Mouse (Mus musculus): ENCODE measurements around the gene Wfdc3.
A peak's percentile ranks its signal among the peaks of the same experiment; 100 is the strongest.

Wfdc3 gene

GRCm38 (mm10) chr2:164745843-164746479 lies at the start of gene Wfdc3, which contains the start of gene Dnttip1:
TSS of gene Wfdc3 (minus strand) at chr2:164745931.
TSS of gene Dnttip1 (plus strand) at chr2:164745983.
- DNase-seq: peak; percentile 96

GRCm38 (mm10) chr2:164794293-164794692 lies 48.6 kb upstream of the Wfdc3 start:
- peak; percentile 58 to 59 for DNase-seq

GRCm38 (mm10) chr2:164793772-164794171 lies 48.0 kb upstream of the Wfdc3 start:
- DNase-seq: no peak

GRCm38 (mm10) chr2:164793236-164793635 lies 47.5 kb upstream of the Wfdc3 start:
- peak; percentile 57 to 62 for DNase-seq

GRCm38 (mm10) chr2:164792400-164793190 lies 46.9 kb upstream of the Wfdc3 start:
- DNase-seq: no peak

- no peak for DNase-seq
Measured at GRCm38 (mm10) chr2:164791841-164792261, 46.1 kb upstream of the Wfdc3 start.

- DNase-seq: no peak
Measured at GRCm38 (mm10) chr2:164790451-164790850, 44.7 kb upstream of the Wfdc3 start.

GRCm38 (mm10) chr2:164788411-164788810 lies 42.7 kb upstream of the Wfdc3 start:
- DNase-seq: no peak

GRCm38 (mm10) chr2:164787779-164788178 lies 42.0 kb upstream of the Wfdc3 start:
- DNase-seq: no peak

- DNase-seq: no peak
Measured at GRCm38 (mm10) chr2:164787032-164787431, 41.3 kb upstream of the Wfdc3 start.

GRCm38 (mm10) chr2:164786388-164786885 lies 40.7 kb upstream of the Wfdc3 start:
- DNase-seq: no peak

GRCm38 (mm10) chr2:164785481-164786387 lies 40.0 kb upstream of the Wfdc3 start, which contains the start of gene Snx21:
TSS of gene Snx21 (plus strand) at chr2:164785823.
- peak; percentile 72 to 74 for DNase-seq

- no peak for DNase-seq
Measured at GRCm38 (mm10) chr2:164784869-164785420, 39.2 kb upstream of the Wfdc3 start.

- DNase-seq: no peak
Measured at GRCm38 (mm10) chr2:164783926-164784581, 38.3 kb upstream of the Wfdc3 start.

GRCm38 (mm10) chr2:164781876-164782275 lies 36.1 kb upstream of the Wfdc3 start:
- DNase-seq: no peak

- no peak for DNase-seq
Measured at GRCm38 (mm10) chr2:164779481-164780086, 33.9 kb upstream of the Wfdc3 start, which contains the start of gene Tnnc2. TSS of gene Tnnc2 (minus strand) at chr2:164779967.

GRCm38 (mm10) chr2:164778809-164779208 lies 33.1 kb upstream of the Wfdc3 start:
- DNase-seq: no peak

- DNase-seq: no peak
Measured at GRCm38 (mm10) chr2:164778015-164778287, 32.2 kb upstream of the Wfdc3 start.

- DNase-seq: no peak
Measured at GRCm38 (mm10) chr2:164777246-164778014, 31.7 kb upstream of the Wfdc3 start.

- no peak for DNase-seq
Measured at GRCm38 (mm10) chr2:164776801-164777200, 31.1 kb upstream of the Wfdc3 start.

- DNase-seq: no peak
Measured at GRCm38 (mm10) chr2:164776130-164776529, 30.4 kb upstream of the Wfdc3 start.

Measured in thymus, postnatal 36 days (tissue).